Mouse (Mus musculus) midbrain, embryonic 15.5 days (tissue): ENCODE measurements around the gene Gm5916. TPM values are rescaled to one million over a fixed set of nuclear protein-coding genes. Genes with fewer than 3 reads are reported as not detected.

ENCODE experiments used
- ATAC-seq: fragments of 200-750 bp; cut with Nextera tagmentation; replicated peaks from 2 replicates; pipeline ENCODE4 v1.8.0; 2017; ENCODE audit warnings: moderate TSS enrichment
- H3K27ac ChIP-seq: fragments of 300-500 bp; sonication (generic); 2 replicates; pipeline ENCODE4 v1.5.1; 2015; ENCODE audit warnings: mild to moderate bottlenecking, inconsistent platforms
- H3K27me3 ChIP-seq: fragments of 300-500 bp; sonication (generic); replicated peaks from 2 replicates; pipeline ENCODE4 v1.6.1; 2015; ENCODE audit warnings: inconsistent platforms
- H3K36me3 ChIP-seq: fragments of 300-500 bp; sonication (generic); replicated peaks from 2 replicates; pipeline ENCODE4 v1.6.1; 2015; ENCODE audit warnings: inconsistent platforms
- H3K4me1 ChIP-seq: fragments of 300-500 bp; sonication (generic); 2 replicates; pipeline ENCODE4 v1.6.1; 2015; ENCODE audit warnings: inconsistent platforms
- H3K4me2 ChIP-seq: fragments of 300-500 bp; sonication (generic); 2 replicates; pipeline ENCODE4 v1.6.1; 2015; ENCODE audit warnings: inconsistent platforms, mild to moderate bottlenecking, moderate library complexity
- H3K4me3 ChIP-seq: fragments of 300-500 bp; sonication (generic); 2 replicates; pipeline ENCODE4 v1.5.1; 2015; ENCODE audit warnings: mild to moderate bottlenecking, inconsistent platforms
- H3K9ac ChIP-seq: fragments of 300-500 bp; sonication (generic); 2 replicates; pipeline ENCODE4 v1.6.1; 2015; ENCODE audit warnings: mild to moderate bottlenecking, inconsistent platforms
- H3K9me3 ChIP-seq: fragments of 300-500 bp; sonication (generic); 2 replicates; pipeline ENCODE4 v1.6.1; 2016; ENCODE audit warnings: inconsistent platforms
- WGBS: fragments of 180-500 bp; shearing (Covaris S2); methylation state at CpG from one replicate; pipeline ENCODE4 v1.1.7; 2015; ENCODE audit warnings: mixed read lengths; 5-methylcytosine and 5-hydroxymethylcytosine counted together
- polyA plus RNA-seq: library from polyadenylated mRNA; unstranded; fragments of >200 nt; fragmentation: Nextera tagmentation; extraction: Ambion mirVana; gene quantifications from 2 replicates; pipeline ENCODE4 v1.2.1, GENCODE M21; 2015

Gene Gm5916
- polyA plus RNA-seq: not detected in 2 replicates

DNA sequence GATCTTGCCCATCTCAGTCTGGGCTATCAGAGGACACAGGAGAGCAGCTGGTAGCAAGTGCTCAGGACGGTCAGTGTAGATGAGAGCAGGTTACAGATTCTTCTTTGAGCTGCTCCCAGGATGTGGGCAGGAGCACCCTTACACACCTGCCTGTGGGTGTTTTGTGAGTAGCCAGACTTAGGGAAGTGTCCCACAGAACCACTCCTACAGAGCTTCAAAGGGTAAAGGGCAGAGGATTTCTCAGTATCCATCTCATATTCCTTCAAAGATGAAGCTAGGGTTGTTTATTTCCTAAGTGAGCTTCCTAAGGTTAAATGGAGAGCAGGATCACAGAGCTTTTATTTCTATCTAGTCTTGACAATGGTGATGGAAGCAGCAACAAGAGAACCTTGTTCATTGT, at the start of gene Gm5916:
Gene Gm5916, minus strand, starts transcription at position 101 of the 400 bp plus-strand sequence.
- Histone ChIP-seq H3K4me1 (no peaks in the 10 kb centered on the region), H3K4me3 (no peak within 1 kb of the TSS), H3K27me3 (no peaks in the 10 kb centered on the region), H3K36me3 (no peaks in the 10 kb centered on the region), H3K4me2 (no peak within 1 kb of the TSS), H3K9me3 (peaks cover 4% of the 10 kb centered on the region; the same call in 1 of the 2 replicates), H3K27ac (no peak within 1 kb of the TSS), H3K9ac (no peak within 1 kb of the TSS)
- WGBS: 68% methylated on average over 1 of the region's 1 CpGs
- ATAC-seq: no peak

Other genes with a start within 250 kb of the Gm5916 start
- gene 9230113P08Rik, start 220.4 kb downstream of the Gm5916 start, polyA plus RNA-seq: not detected in 2 replicates